In genomic region chr11:105538421-105539210, GRCm38 (mm10) we compare ENCODE assay signal across 24 mouse cellular contexts. TPM values are rescaled to one million over a fixed set of nuclear protein-coding genes. Genes with fewer than 3 reads are reported as not detected.
DNase-seq lines count a peak whose midpoint lies in the region; ATAC-seq and TF ChIP-seq lines count a peak whose summit lies in the region.
"Had no signal": no experiment of that assay in that cellular context is flagged by ENCODE, and none has a peak within 500 bp of the region (broad histone marks: within the 10 kb centered on the region; RNA-seq: fewer than 3 reads in every experiment).

No protein-coding gene starts in this region.

- no peak overlapping the region for H3K27ac ChIP-seq in liver, embryonic 16.5 days (ENCODE audit: low read length)
- H3K27ac ChIP-seq in liver, postnatal 0 days (ENCODE audit: low read depth), result no peak overlapping the region
- peak overlapping the region; percentile 37 for H3K27ac ChIP-seq in kidney, embryonic 15.5 days
- H3K27ac ChIP-seq: embryonic facial prominence, embryonic 15.5 days; forebrain, embryonic 10.5 days; heart, embryonic 10.5 days; heart, embryonic 15.5 days; hindbrain, embryonic 13.5 days had no signal

- H3K36me3 ChIP-seq in liver, embryonic 16.5 days (ENCODE audit: control insufficient read depth, insufficient read depth), result no peaks in the 10 kb centered on the region
- H3K36me3 ChIP-seq in liver, postnatal 0 days (replicated peaks; ENCODE audit: insufficient read depth, low read length), result no peaks in the 10 kb centered on the region
- H3K36me3 ChIP-seq in kidney, embryonic 15.5 days, result no peaks in the 10 kb centered on the region
- H3K36me3 ChIP-seq: embryonic facial prominence, embryonic 15.5 days; forebrain, embryonic 10.5 days; G1E; heart, embryonic 10.5 days; heart, embryonic 15.5 days; hindbrain, embryonic 13.5 days had no signal

- H3K4me2 ChIP-seq in liver, embryonic 16.5 days (ENCODE audit: low read depth, low read length), result no peak overlapping the region
- no peak overlapping the region for H3K4me2 ChIP-seq in liver, postnatal 0 days (ENCODE audit: low read depth, low read length)
- H3K4me2 ChIP-seq in kidney, embryonic 15.5 days, result no peak overlapping the region
- H3K4me2 ChIP-seq: embryonic facial prominence, embryonic 15.5 days; heart, embryonic 15.5 days; hindbrain, embryonic 13.5 days had no signal

- no peak overlapping the region for H3K4me3 ChIP-seq in liver, embryonic 16.5 days (ENCODE audit: low read depth, low read length)
- no peak overlapping the region for H3K4me3 ChIP-seq in liver, postnatal 0 days (ENCODE audit: low read depth, low read length)
- no peak overlapping the region for H3K4me3 ChIP-seq in kidney, embryonic 15.5 days (replicated peaks)
- H3K4me3 ChIP-seq: embryonic facial prominence, embryonic 15.5 days; erythroblast, embryonic 14.5 days; forebrain, embryonic 10.5 days; heart, embryonic 10.5 days; heart, embryonic 15.5 days; hindbrain, embryonic 13.5 days had no signal

- H3K4me1 ChIP-seq in liver, embryonic 16.5 days (ENCODE audit: control insufficient read depth, low read depth, low read length), result no peaks in the 10 kb centered on the region
- H3K4me1 ChIP-seq in liver, postnatal 0 days (ENCODE audit: insufficient read depth), result no peaks in the 10 kb centered on the region
- peaks cover 10% of the 10 kb centered on the region; the same call in 1 of the 2 replicates for H3K4me1 ChIP-seq in kidney, embryonic 15.5 days
- H3K4me1 ChIP-seq: heart, embryonic 15.5 days had no signal

- DNase-seq in liver, postnatal 0 days, result no peak
- peak; percentile 83 for DNase-seq in kidney, postnatal 14 days
- peak; percentile 52 for DNase-seq in yolk sac, embryonic 10.5 days (ENCODE audit: low spot score)
- no peak for DNase-seq in thymus, postnatal 25 days
- no peak for DNase-seq in cerebellum, adult 11 months
- DNase-seq in neural tube, embryonic 10.5 days (ENCODE audit: extremely low spot score, low spot score), result no peak
- DNase-seq: adrenal gland, postnatal 10 days; B cell, adult 2 months; cerebellum, adult 2 months; cerebellum, postnatal 10 days; embryo, embryonic 11 days; gastrocnemius, postnatal 36 days; heart, postnatal 14 days had no signal

- H3K27me3 ChIP-seq in liver, embryonic 16.5 days (ENCODE audit: control insufficient read depth, insufficient read depth, low read depth, low read length), result no peaks in the 10 kb centered on the region
- no peaks in the 10 kb centered on the region for H3K27me3 ChIP-seq in liver, postnatal 0 days (ENCODE audit: insufficient read depth, low read length)
- H3K27me3 ChIP-seq in kidney, embryonic 15.5 days, result no peaks in the 10 kb centered on the region
- H3K27me3 ChIP-seq: embryonic facial prominence, embryonic 15.5 days; heart, embryonic 15.5 days had no signal

- no peak for TF ChIP-seq CTCF in liver, postnatal 0 days (IDR thresholded peaks at IDR 0.05; ENCODE audit: low read depth)

- 66% methylated on average over 7 of the region's 7 CpGs for WGBS in liver, embryonic 16.5 days (ENCODE audit: insufficient replicate concordance)
- WGBS in liver, postnatal 0 days (ENCODE audit: insufficient replicate concordance), result 61% methylated on average over 7 of the region's 7 CpGs
- 69% methylated on average over 7 of the region's 7 CpGs for whole genome bisulfite sequencing in kidney, embryonic 15.5 days

- peak; percentile 19; the same call in 1 of the 2 replicates for ATAC-seq in liver, embryonic 16.5 days (ENCODE audit: low read depth)
- no peak for ATAC-seq in liver, postnatal 0 days
- peak; percentile 80 for ATAC-seq in kidney, embryonic 15.5 days (replicated peaks; ENCODE audit: low FRiP score)
- ATAC-seq: CD4-positive, CD25-positive, alpha-beta regulatory T cell, adult 4 months; forebrain, embryonic 14.5 days had no signal

- no peak overlapping the region for H3K9ac ChIP-seq in liver, embryonic 16.5 days (ENCODE audit: low read depth, low read length)
- no peak overlapping the region for H3K9ac ChIP-seq in liver, postnatal 0 days (replicated peaks)
- no peak overlapping the region for H3K9ac ChIP-seq in kidney, embryonic 15.5 days
- H3K9ac ChIP-seq: embryonic facial prominence, embryonic 15.5 days; heart, embryonic 15.5 days; hindbrain, embryonic 13.5 days had no signal

- no peaks in the 10 kb centered on the region for H3K9me3 ChIP-seq in liver, embryonic 16.5 days (replicated peaks; ENCODE audit: control insufficient read depth, low read length)
- no peaks in the 10 kb centered on the region for H3K9me3 ChIP-seq in liver, postnatal 0 days (ENCODE audit: low read length)
- H3K9me3 ChIP-seq in kidney, embryonic 15.5 days (replicated peaks), result no peaks in the 10 kb centered on the region
- H3K9me3 ChIP-seq: embryonic facial prominence, embryonic 15.5 days; forebrain, embryonic 10.5 days; G1E; heart, embryonic 10.5 days; heart, embryonic 15.5 days; hindbrain, embryonic 13.5 days had no signal

- TF ChIP-seq EP300 in liver, postnatal 0 days (IDR thresholded peaks at IDR 0.05; ENCODE audit: low read depth), result no peak

RNA-seq across cellular contexts. Expression of gene Tanc2, which starts 51.2 kb away (rescaled TPM):
- polyA plus RNA-seq in liver, embryonic 16.5 days (2015; fragmentation: Nextera tagmentation; extraction: Ambion mirVana), result 0.70 and 0.83 TPM in 2 replicates
- polyA plus RNA-seq in liver, postnatal 0 days (2015; fragmentation: Nextera tagmentation; extraction: Ambion mirVana), result 1.5 and 1.8 TPM in 2 replicates
- polyA plus RNA-seq in kidney, embryonic 15.5 days (2015; fragmentation: Nextera tagmentation; extraction: Ambion mirVana), result 7.7 and 9.4 TPM in 2 replicates
- polyA plus RNA-seq: G1E had no signal

Comparison
In these comparisons a context has a peak if more than half of its experiments do, and no peak if none do; other contexts are left out.
1. DNase-seq: peak in kidney, postnatal 14 days (single experiment) and yolk sac, embryonic 10.5 days (single experiment); none in liver, postnatal 0 days (single experiment), thymus, postnatal 25 days (single experiment), cerebellum, adult 11 months (single experiment) and neural tube, embryonic 10.5 days (single experiment).